Mouse (Mus musculus) G1E (cell line): ENCODE data around the gene Lemd1. TPM values are rescaled to one million over a fixed set of nuclear protein-coding genes. Genes with fewer than 3 reads are reported as not detected.
A peak's percentile ranks its signal among the peaks of the same experiment; 100 is the strongest.
"Not testable (repeated sequence)": the region's sequence is repeated elsewhere in the genome, so short reads cannot be mapped to it uniquely, and the experiment has no call there.

Experiments
- ATAC-seq: 2 replicates; pipeline ENCODE4 v1.8.0; 2016; ENCODE audit warnings: mild to moderate bottlenecking; ENCODE audit not compliant: insufficient number of reproducible peaks, poor library complexity, low FRiP score, severe bottlenecking; ENCODE audit errors: extremely low read depth
- DNase-seq: peaks from one replicate; pipeline ENCODE4 v3.0.0; 2012; ENCODE audit warnings: low spot score
- H3K27me3 ChIP-seq: 2 replicates; pipeline ENCODE4 v1.6.1; 2012; ENCODE audit warnings: mild to moderate bottlenecking, low read length, inconsistent platforms; ENCODE audit not compliant: insufficient read depth
- H3K36me3 ChIP-seq: replicated peaks from 2 replicates; pipeline ENCODE3; 2012; ENCODE audit warnings: mild to moderate bottlenecking, inconsistent platforms
- H3K4me1 ChIP-seq: 2 replicates; pipeline ENCODE4 v1.6.1; 2012; ENCODE audit warnings: low read depth, low read length, inconsistent platforms, mixed read lengths; ENCODE audit not compliant: insufficient read depth
- H3K4me3 ChIP-seq: 2 replicates; pipeline ENCODE4 v1.5.1; 2012; ENCODE audit warnings: low read depth, mild to moderate bottlenecking, inconsistent platforms, low read length, moderate library complexity, mixed read lengths
- H3K9me3 ChIP-seq: replicated peaks from 2 replicates; pipeline ENCODE4 v1.6.1; 2012; ENCODE audit warnings: inconsistent platforms
- CTCF ChIP-seq: IDR thresholded peaks from 2 replicates; pipeline ENCODE4 v1.5.1; 2012; ENCODE audit warnings: low read depth, low read length, inconsistent platforms, mixed read lengths
- GATA1 ChIP-seq: IDR thresholded peaks from 2 replicates; pipeline ENCODE4 v1.6.1; 2012; ENCODE audit warnings: borderline replicate concordance, low read length, inconsistent platforms, mixed read lengths
- GATA2 ChIP-seq: IDR thresholded peaks from 2 replicates; pipeline ENCODE4 v1.6.1; 2012; ENCODE audit warnings: low read depth, low read length, inconsistent platforms, borderline replicate concordance
- POLR2AphosphoS5 ChIP-seq: IDR thresholded peaks from 2 replicates; pipeline ENCODE4 v1.6.1; 2012; ENCODE audit warnings: low read depth, low read length, inconsistent platforms; ENCODE audit not compliant: insufficient replicate concordance
- TAL1 ChIP-seq: conservative IDR thresholded peaks from 2 replicates; pipeline ENCODE4 v1.6.1; 2012; ENCODE audit warnings: low read depth, low read length, inconsistent platforms, mixed read lengths
- polyA plus RNA-seq: library from polyadenylated mRNA; stranded (reverse); fragments of >175 nt; gene quantifications from 2 replicates; pipeline ENCODE4 v1.2.3, GENCODE M21; 2012
- total RNA-seq, 2 experiments: library from RNA; stranded (forward) in 1 of 2; stranded (reverse) in 1 of 2; fragments of 200-1000 nt in 1 of 2; fragments of >200 nt in 1 of 2; fragmentation: Nextera tagmentation in 1 of 2; gene quantifications; 2 replicates each; pipeline ENCODE4 v1.2.3; 2014 to 2017

Gene Lemd1
- total and polyA plus RNA-seq, 3 experiments = 0.44 TPM; not detected in 2

DNA sequence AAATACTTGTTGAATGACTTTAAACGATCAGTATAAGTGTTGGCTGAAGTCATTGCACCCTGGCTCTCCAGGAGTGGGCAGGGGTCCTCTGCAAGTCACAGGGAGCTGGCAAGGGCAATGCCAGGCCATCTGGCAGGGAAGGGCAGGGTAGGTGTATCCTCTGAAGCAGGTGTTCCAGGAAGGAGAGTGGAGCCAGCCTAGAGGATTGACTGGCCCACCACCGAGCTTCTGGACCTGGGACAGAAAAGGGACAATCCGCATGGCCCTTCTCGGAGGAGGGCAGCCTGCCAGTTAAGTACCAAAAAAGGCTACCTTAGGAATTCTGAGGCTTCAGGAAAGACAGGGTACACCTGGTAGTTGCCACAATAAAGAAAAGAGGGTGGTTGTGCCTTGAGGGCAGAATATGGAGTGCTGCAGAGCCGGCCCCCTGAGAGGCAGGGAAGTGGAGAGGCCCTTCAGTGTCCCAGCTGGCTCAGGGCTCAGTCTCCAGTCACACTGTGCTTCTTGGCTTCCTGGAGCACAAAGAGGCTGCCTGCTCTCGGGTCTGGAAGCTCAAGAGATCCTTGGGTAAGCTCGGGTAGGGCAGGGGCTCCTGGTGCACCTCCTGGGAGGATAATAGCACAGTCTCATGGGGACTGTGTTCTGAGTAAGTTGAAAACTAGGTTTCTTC is 29.9 kb upstream of the Lemd1 start:
- Histone ChIP-seq H3K36me3 (no peaks in the 10 kb centered on the region), H3K27me3 (peaks cover 62% of the 10 kb centered on the region), H3K9me3 (no peaks in the 10 kb centered on the region), H3K4me1 (peaks cover 5% of the 10 kb centered on the region; the same call in 1 of the 2 replicates), H3K4me3 (no peak overlapping the region)
- no peak for TF ChIP-seq POLR2AphosphoS5
- TF ChIP-seq CTCF = no peak
- no peak for TF ChIP-seq TAL1
- no peak for TF ChIP-seq GATA1
- no peak for TF ChIP-seq GATA2
- no peak for DNase-seq
- no peak for ATAC-seq

DNA sequence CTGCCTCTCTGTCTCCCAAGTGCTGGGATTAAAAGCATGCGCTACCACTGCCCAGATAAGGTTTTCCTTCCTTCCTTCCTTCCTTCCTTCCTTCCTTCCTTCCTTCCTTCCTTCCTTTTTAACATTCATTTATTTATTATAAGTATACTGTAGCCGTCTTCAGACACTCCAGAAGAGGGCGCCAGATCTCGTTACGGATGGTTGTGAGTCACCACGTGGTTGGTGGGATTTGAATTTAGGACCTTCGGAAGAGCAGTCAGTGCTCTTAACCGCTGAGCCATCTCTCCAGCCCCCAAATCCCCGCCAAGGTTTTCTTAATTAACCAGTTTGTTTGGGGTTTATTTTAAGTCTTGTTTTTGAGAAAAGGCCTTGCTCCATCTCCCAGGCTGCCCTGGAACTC is 28.6 kb upstream of the Lemd1 start:
- peaks cover 58% of the 10 kb centered on the region for H3K27me3 ChIP-seq
- not testable (repeated sequence) for H3K4me3 ChIP-seq, DNase-seq, ATAC-seq, H3K4me1 ChIP-seq, H3K36me3 ChIP-seq, H3K9me3 ChIP-seq

DNA sequence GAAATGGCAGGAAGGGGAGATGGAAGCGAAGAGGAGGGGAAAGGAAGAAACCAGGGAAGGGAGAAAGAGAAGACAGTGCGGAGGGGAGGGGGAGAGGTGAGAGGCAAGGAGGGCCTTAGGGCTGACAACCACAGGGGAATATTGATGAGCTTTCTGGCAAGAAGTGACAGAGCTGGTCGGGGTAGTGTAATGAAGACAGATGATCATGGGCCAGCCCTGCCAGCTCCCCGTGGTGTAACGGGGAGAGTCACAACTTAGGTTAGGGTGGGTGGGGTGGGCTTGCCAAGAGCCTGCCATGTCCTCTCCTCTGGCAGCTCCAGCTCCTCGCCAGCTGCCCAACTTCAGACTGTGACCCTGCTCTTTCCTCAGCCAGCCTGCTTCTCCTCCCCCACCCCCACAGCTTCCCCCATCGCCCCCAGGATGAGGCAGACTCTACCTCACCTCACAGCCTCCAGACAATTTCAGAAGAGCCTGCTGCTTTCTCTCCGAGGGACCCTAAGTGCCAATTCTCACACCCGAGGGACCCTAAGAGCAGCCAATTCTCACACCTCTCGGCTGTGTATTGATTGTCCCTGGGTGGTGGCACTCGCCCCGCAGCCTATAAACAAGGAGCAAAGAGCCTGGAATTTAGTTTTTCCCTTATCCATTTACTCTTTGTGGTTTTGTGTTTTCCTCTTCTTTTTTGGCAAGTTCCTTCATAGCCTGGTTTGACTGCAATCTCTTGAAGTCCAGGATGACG is 26.3 kb upstream of the Lemd1 start:
- H3K27me3 ChIP-seq = peaks cover 52% of the 10 kb centered on the region
- no peak overlapping the region for H3K4me3 ChIP-seq
- ATAC-seq (no peak), DNase-seq (no peak)
- no peak for TF ChIP-seq POLR2AphosphoS5
- TF ChIP-seq CTCF = no peak
- no peaks in the 10 kb centered on the region for H3K36me3 ChIP-seq
- H3K9me3 ChIP-seq = no peaks in the 10 kb centered on the region
- H3K4me1 ChIP-seq = peaks cover 5% of the 10 kb centered on the region

GRCm38 (mm10) chr1:132165859-132166258 is 25.4 kb upstream of the Lemd1 start:
- H3K4me3 ChIP-seq = no peak overlapping the region
- H3K36me3 ChIP-seq = no peaks in the 10 kb centered on the region
- DNase-seq = no peak
- H3K4me1 ChIP-seq = peaks cover 5% of the 10 kb centered on the region
- no peak for ATAC-seq
- no peaks in the 10 kb centered on the region for H3K9me3 ChIP-seq
- TF ChIP-seq CTCF (peak; percentile 60), TAL1 (no peak)
- peaks cover 48% of the 10 kb centered on the region for H3K27me3 ChIP-seq

DNA sequence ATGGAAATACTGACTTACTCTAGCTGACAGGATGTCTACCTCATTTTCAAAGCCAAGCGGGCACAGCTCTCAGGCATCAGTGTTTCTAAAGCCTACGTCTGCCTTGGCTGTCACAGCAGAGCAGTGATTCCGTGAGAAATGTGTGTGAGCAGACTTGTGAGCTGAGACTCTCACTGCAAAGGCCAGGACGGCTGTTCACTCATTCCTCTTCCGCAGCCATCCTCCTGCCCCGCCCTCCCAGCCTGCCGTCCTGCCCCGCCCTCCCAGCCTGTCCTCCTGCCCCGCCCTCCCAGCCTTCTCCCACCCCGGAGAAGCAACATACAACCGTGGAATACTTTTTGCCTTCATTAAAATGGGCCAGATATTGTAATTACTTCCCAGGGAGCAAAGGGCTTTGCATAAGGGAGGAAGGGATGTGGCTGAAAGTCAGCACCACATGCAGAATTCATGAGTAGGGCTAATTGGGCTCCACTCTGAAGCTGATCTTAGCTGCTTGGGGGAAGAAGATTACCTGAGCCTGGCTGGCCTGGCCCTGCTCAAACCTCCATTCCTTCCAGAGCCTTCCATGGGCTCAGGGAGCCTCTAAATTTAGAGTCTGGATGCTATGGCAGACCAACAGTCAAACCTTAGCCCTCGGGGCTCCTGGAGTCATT is 23.0 kb upstream of the Lemd1 start:
- ATAC-seq = no peak
- no peaks in the 10 kb centered on the region for H3K9me3 ChIP-seq
- peaks cover 5% of the 10 kb centered on the region for H3K4me1 ChIP-seq
- no peak overlapping the region for H3K4me3 ChIP-seq
- no peak for DNase-seq
- H3K36me3 ChIP-seq = no peaks in the 10 kb centered on the region
- TF ChIP-seq GATA2 = no peak
- TF ChIP-seq POLR2AphosphoS5 = no peak
- TF ChIP-seq CTCF = no peak
- peaks cover 39% of the 10 kb centered on the region for H3K27me3 ChIP-seq

DNA sequence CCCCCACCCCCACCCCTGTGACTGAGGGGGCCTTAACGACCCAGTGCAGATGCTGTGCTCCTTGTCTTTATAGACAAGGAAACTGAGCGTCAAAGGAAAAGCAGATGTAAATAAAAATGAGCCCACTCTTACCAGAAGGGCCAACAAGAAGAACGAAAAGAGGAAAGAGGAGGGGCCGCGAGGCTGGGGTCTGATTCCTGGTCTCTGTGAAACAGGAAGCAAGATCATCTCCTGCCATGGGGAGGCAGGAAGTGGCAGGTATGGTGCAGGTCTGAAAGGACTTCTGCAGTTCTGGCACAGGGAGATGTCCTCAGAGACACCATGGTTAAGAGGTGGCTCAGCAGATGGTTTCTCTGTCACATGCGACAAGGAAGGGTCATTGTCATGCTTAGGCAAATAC is 20.5 kb upstream of the Lemd1 start:
- Histone ChIP-seq H3K9me3 (no peaks in the 10 kb centered on the region), H3K36me3 (no peaks in the 10 kb centered on the region), H3K4me3 (no peak overlapping the region), H3K4me1 (peaks cover 5% of the 10 kb centered on the region), H3K27me3 (peaks cover 21% of the 10 kb centered on the region)
- ATAC-seq (no peak), DNase-seq (no peak)
- TF ChIP-seq GATA2 (no peak), CTCF (no peak), POLR2AphosphoS5 (no peak), GATA1 (no peak), TAL1 (no peak)
